Mouse (Mus musculus) brain, embryonic 14.5 days (tissue): ENCODE measurements at regions not wholly inside any gene's neighbourhood (a gene's known extent, or its start where the extent isn't known, plus 50 kb on each side); places are given as distances from the start of the nearest gene placed in this dataset.

Experiments
- CTCF ChIP-seq: fragments of 200-500 bp; IDR thresholded peaks from 2 replicates; pipeline ENCODE4 v1.5.1; 2012; ENCODE audit warnings: inconsistent platforms, mild to moderate bottlenecking, moderate library complexity, borderline replicate concordance; ENCODE audit not compliant: insufficient read depth, insufficient read length; ENCODE audit errors: extremely low read depth
- POLR2A ChIP-seq: fragments of 200-500 bp; IDR thresholded peaks from 2 replicates; pipeline ENCODE4 v1.6.1; 2012; ENCODE audit warnings: mild to moderate bottlenecking, inconsistent platforms, borderline replicate concordance; ENCODE audit not compliant: poor library complexity, insufficient read depth, insufficient read length, severe bottlenecking; ENCODE audit errors: extremely low read depth

- TF ChIP-seq CTCF (no peak), POLR2A (no peak)
Observed at GRCm38 (mm10) chr3:27779892-27780291, 68.8 kb upstream of the Fndc3b start.
